Mouse (Mus musculus) embryonic facial prominence, embryonic 13.5 days (tissue): ENCODE measurements around the gene Gatad2a. TPM values are rescaled to one million over a fixed set of nuclear protein-coding genes. Genes with fewer than 3 reads are reported as not detected.

ENCODE experiments used
- ATAC-seq: fragments of 200-750 bp; cut with Nextera tagmentation; 2 replicates; pipeline ENCODE4 v1.8.0; 2017; ENCODE audit warnings: low read depth; ENCODE audit not compliant: insufficient number of reproducible peaks, insufficient read depth, low FRiP score, low TSS enrichment
- H3K27ac ChIP-seq: fragments of 300-500 bp; sonication (generic); 2 replicates; pipeline ENCODE4 v1.5.1; 2015; ENCODE audit warnings: moderate library complexity, mild to moderate bottlenecking, inconsistent platforms
- H3K27me3 ChIP-seq: fragments of 300-500 bp; sonication (generic); 2 replicates; pipeline ENCODE4 v1.6.1; 2015; ENCODE audit warnings: mild to moderate bottlenecking, inconsistent platforms
- H3K36me3 ChIP-seq: fragments of 300-500 bp; sonication (generic); 2 replicates; pipeline ENCODE4 v1.6.1; 2015; ENCODE audit warnings: mild to moderate bottlenecking, inconsistent platforms
- H3K4me1 ChIP-seq: fragments of 300-500 bp; sonication (generic); 2 replicates; pipeline ENCODE4 v1.6.1; 2015; ENCODE audit warnings: inconsistent platforms
- H3K4me2 ChIP-seq: fragments of 300-500 bp; sonication (generic); 2 replicates; pipeline ENCODE4 v1.6.1; 2015; ENCODE audit warnings: moderate library complexity, mild to moderate bottlenecking, inconsistent platforms
- H3K4me3 ChIP-seq: fragments of 300-500 bp; sonication (generic); 2 replicates; pipeline ENCODE4 v1.5.1; 2015; ENCODE audit warnings: mild to moderate bottlenecking, inconsistent platforms
- H3K9ac ChIP-seq: fragments of 300-500 bp; sonication (generic); 2 replicates; pipeline ENCODE4 v1.6.1; 2015; ENCODE audit warnings: mild to moderate bottlenecking, inconsistent platforms
- H3K9me3 ChIP-seq: fragments of 300-500 bp; sonication (generic); 2 replicates; pipeline ENCODE4 v1.6.1; 2016; ENCODE audit warnings: inconsistent platforms
- WGBS: fragments of 180-500 bp; shearing (Covaris S2); methylation state at CpG from one replicate; pipeline ENCODE4 v1.1.7; 2015; ENCODE audit warnings: mixed read lengths; 5-methylcytosine and 5-hydroxymethylcytosine counted together
- polyA plus RNA-seq: library from polyadenylated mRNA; unstranded; fragments of >200 nt; fragmentation: Nextera tagmentation; extraction: Ambion mirVana; gene quantifications from 2 replicates; pipeline ENCODE4 v1.2.1, GENCODE M21; 2015

Gatad2a gene
- polyA plus RNA-seq, 1 experiment from 2014 or later: 35.6 TPM

GRCm38 (mm10) chr8:69894836-69895332 lies 101.3 kb downstream of the Gatad2a start:
- peaks cover 23% of the 10 kb centered on the region for H3K27me3 ChIP-seq
- no peak overlapping the region for H3K4me2 ChIP-seq
- no peak overlapping the region for H3K4me3 ChIP-seq
- H3K4me1 ChIP-seq: peaks cover 33% of the 10 kb centered on the region
- ATAC-seq: no peak
- H3K27ac ChIP-seq: no peak overlapping the region
- WGBS: 61% methylated on average over 6 of the region's 6 CpGs
- no peaks in the 10 kb centered on the region for H3K9me3 ChIP-seq
- H3K9ac ChIP-seq: no peak overlapping the region
- peaks cover 50% of the 10 kb centered on the region for H3K36me3 ChIP-seq

GRCm38 (mm10) chr8:69893863-69894262 lies 102.3 kb downstream of the Gatad2a start:
- Histone ChIP-seq H3K4me2 (no peak overlapping the region), H3K36me3 (peaks cover 50% of the 10 kb centered on the region), H3K27ac (no peak overlapping the region), H3K27me3 (peaks cover 33% of the 10 kb centered on the region), H3K9ac (no peak overlapping the region), H3K4me3 (no peak overlapping the region), H3K4me1 (peaks cover 32% of the 10 kb centered on the region), H3K9me3 (no peaks in the 10 kb centered on the region)
- WGBS: 39% methylated on average over 17 of the region's 17 CpGs
- no peak for ATAC-seq

- H3K9me3 ChIP-seq: no peaks in the 10 kb centered on the region
- H3K4me1 ChIP-seq: peaks cover 38% of the 10 kb centered on the region
- peaks cover 64% of the 10 kb centered on the region for H3K27me3 ChIP-seq
- no peak overlapping the region for H3K4me3 ChIP-seq
- H3K9ac ChIP-seq: 0 out of 2 replicates have a peak overlapping the region, but pooled peaks have one; percentile 22
- H3K4me2 ChIP-seq: no peak overlapping the region
- no peak overlapping the region for H3K27ac ChIP-seq
- whole genome bisulfite sequencing: 44% methylated on average over 19 of the region's 19 CpGs
- peaks cover 31% of the 10 kb centered on the region for H3K36me3 ChIP-seq
- no peak for ATAC-seq
These were observed 105.4 kb downstream of the Gatad2a start for GRCm38 (mm10) chr8:69890813-69891241.

GRCm38 (mm10) chr8:69888902-69889301 lies 107.3 kb downstream of the Gatad2a start:
- H3K27ac ChIP-seq: no peak overlapping the region
- no peak for ATAC-seq
- H3K9me3 ChIP-seq: no peaks in the 10 kb centered on the region
- peaks cover 83% of the 10 kb centered on the region for H3K27me3 ChIP-seq
- H3K36me3 ChIP-seq: peaks cover 21% of the 10 kb centered on the region
- peak overlapping the region; percentile 36 for H3K4me3 ChIP-seq
- 3% methylated on average over 32 of the region's 32 CpGs for WGBS
- H3K4me2 ChIP-seq: peak overlapping the region; percentile 60
- H3K9ac ChIP-seq: 0 out of 2 replicates have a peak overlapping the region, but pooled peaks have one; percentile 36
- peaks cover 32% of the 10 kb centered on the region for H3K4me1 ChIP-seq

- no peak for ATAC-seq
- no peaks in the 10 kb centered on the region for H3K9me3 ChIP-seq
- no peak overlapping the region for H3K27ac ChIP-seq
- peaks cover 88% of the 10 kb centered on the region for H3K27me3 ChIP-seq
- H3K36me3 ChIP-seq: peaks cover 15% of the 10 kb centered on the region
- H3K4me3 ChIP-seq: peak overlapping the region; percentile 36
- peak overlapping the region; percentile 60 for H3K4me2 ChIP-seq
- H3K4me1 ChIP-seq: peaks cover 32% of the 10 kb centered on the region
- 4% methylated on average over 24 of the region's 24 CpGs for WGBS
- peak overlapping the region; percentile 36; the same call in 1 of the 2 replicates for H3K9ac ChIP-seq
These were observed 107.8 kb downstream of the Gatad2a start for GRCm38 (mm10) chr8:69888244-69888866.

GRCm38 (mm10) chr8:69887289-69888243 lies 108.6 kb downstream of the Gatad2a start, which contains the start of gene Cilp2:
TSS of gene Cilp2 (minus strand) at chr8:69887687.
- H3K9ac ChIP-seq: peak within 1 kb of the TSS; percentile 36; the same call in 1 of the 2 replicates
- H3K9me3 ChIP-seq: no peaks in the 10 kb centered on the region
- H3K4me1 ChIP-seq: peaks cover 39% of the 10 kb centered on the region
- peaks cover 94% of the 10 kb centered on the region for H3K27me3 ChIP-seq
- peak within 1 kb of the TSS; percentile 60 for H3K4me2 ChIP-seq
- H3K36me3 ChIP-seq: peaks cover 7% of the 10 kb centered on the region
- no peak for ATAC-seq
- 1% methylated on average over 60 of the region's 60 CpGs for WGBS
- no peak within 1 kb of the TSS for H3K27ac ChIP-seq
- H3K4me3 ChIP-seq: peak within 1 kb of the TSS; percentile 36

GRCm38 (mm10) chr8:69884141-69884540 lies 112.0 kb downstream of the Gatad2a start:
- Histone ChIP-seq H3K9ac (no peak overlapping the region), H3K27ac (no peak overlapping the region), H3K27me3 (peaks cover 100% of the 10 kb centered on the region), H3K4me1 (peaks cover 54% of the 10 kb centered on the region), H3K9me3 (no peaks in the 10 kb centered on the region), H3K4me3 (no peak overlapping the region), H3K36me3 (no peaks in the 10 kb centered on the region), H3K4me2 (no peak overlapping the region)
- no peak for ATAC-seq
- WGBS: 51% methylated on average over 13 of the region's 13 CpGs

- peaks cover 43% of the 10 kb centered on the region for H3K4me1 ChIP-seq
- peak overlapping the region; percentile 61 for H3K4me2 ChIP-seq
- H3K9me3 ChIP-seq: no peaks in the 10 kb centered on the region
- WGBS: 12% methylated on average over 52 of the region's 52 CpGs
- no peaks in the 10 kb centered on the region for H3K36me3 ChIP-seq
- peaks cover 100% of the 10 kb centered on the region for H3K27me3 ChIP-seq
- 0 out of 2 replicates have a peak, but pooled peaks have one; percentile 21 for ATAC-seq
- H3K4me3 ChIP-seq: peak overlapping the region; percentile 46
- 0 out of 2 replicates have a peak overlapping the region, but pooled peaks have one; percentile 55 for H3K9ac ChIP-seq
- no peak overlapping the region for H3K27ac ChIP-seq
These were observed 113.2 kb downstream of the Gatad2a start for GRCm38 (mm10) chr8:69882833-69883600.

- peak overlapping the region; percentile 61 for H3K4me2 ChIP-seq
- H3K36me3 ChIP-seq: no peaks in the 10 kb centered on the region
- H3K27me3 ChIP-seq: peaks cover 100% of the 10 kb centered on the region
- H3K4me1 ChIP-seq: peaks cover 34% of the 10 kb centered on the region
- H3K9me3 ChIP-seq: no peaks in the 10 kb centered on the region
- peak overlapping the region; percentile 46 for H3K4me3 ChIP-seq
- H3K9ac ChIP-seq: peak overlapping the region; percentile 55; the same call in 1 of the 2 replicates
- WGBS: 6% methylated on average over 103 of the region's 103 CpGs
- ATAC-seq: peak; percentile 27; the same call in 1 of the 2 replicates
- H3K27ac ChIP-seq: no peak overlapping the region
These were observed 114.0 kb downstream of the Gatad2a start for GRCm38 (mm10) chr8:69882021-69882756.

GRCm38 (mm10) chr8:69881261-69881865 lies 114.8 kb downstream of the Gatad2a start:
- Histone ChIP-seq H3K27me3 (peaks cover 100% of the 10 kb centered on the region), H3K36me3 (no peaks in the 10 kb centered on the region), H3K9me3 (no peaks in the 10 kb centered on the region), H3K4me2 (peak overlapping the region; percentile 61), H3K4me1 (peaks cover 29% of the 10 kb centered on the region), H3K9ac (peak overlapping the region; percentile 55), H3K27ac (no peak overlapping the region), H3K4me3 (peak overlapping the region; percentile 46)
- no peak for ATAC-seq
- WGBS: 23% methylated on average over 79 of the region's 79 CpGs
